Mouse (Mus musculus) kidney, postnatal 25 days (tissue): Measurements from ENCODE around the gene Kmt5b.

Experiments used
- DNase-seq, 2 experiments: peaks; one replicate each; pipeline ENCODE4 v3.0.0; 2021; ENCODE audit warnings: mixed read lengths in 2 of 2

Gene Kmt5b

GRCm38 (mm10) chr19:3768697-3769383, 1.6 kb downstream of the Kmt5b start:
- DNase-seq: peak; percentile 90 to 97

GRCm38 (mm10) chr19:3769533-3769932, 2.3 kb downstream of the Kmt5b start:
- no peak for DNase-seq

- DNase-seq: peak in 1 of 2 experiments; percentile 18
Observed at GRCm38 (mm10) chr19:3774159-3774558, 6.9 kb downstream of the Kmt5b start.

- DNase-seq: no peak
Observed at GRCm38 (mm10) chr19:3778713-3779112, 11.5 kb downstream of the Kmt5b start.

GRCm38 (mm10) chr19:3790077-3790476, 22.9 kb downstream of the Kmt5b start:
- DNase-seq: no peak

- DNase-seq: no peak
Observed at GRCm38 (mm10) chr19:3805526-3805925, 38.3 kb downstream of the Kmt5b start.

GRCm38 (mm10) chr19:3810536-3811233, 43.5 kb downstream of the Kmt5b start:
- DNase-seq: peak; percentile 24 to 57

- DNase-seq: peak; percentile 72 to 75
Observed at GRCm38 (mm10) chr19:3814461-3814860, 47.2 kb downstream of the Kmt5b start.

GRCm38 (mm10) chr19:3815824-3816223, 48.6 kb downstream of the Kmt5b start:
- no peak for DNase-seq

- no peak for DNase-seq
Observed at GRCm38 (mm10) chr19:3819080-3819479, 51.9 kb downstream of the Kmt5b start.

- DNase-seq: no peak
Observed at GRCm38 (mm10) chr19:3819899-3820444, 52.8 kb downstream of the Kmt5b start.

GRCm38 (mm10) chr19:3825044-3825443, 57.8 kb downstream of the Kmt5b start:
- DNase-seq: no peak

- DNase-seq: no peak
Observed at GRCm38 (mm10) chr19:3829863-3830262, 62.6 kb downstream of the Kmt5b start.

- peak; percentile 57 to 77 for DNase-seq
Observed at GRCm38 (mm10) chr19:3831716-3832115, 64.5 kb downstream of the Kmt5b start.

- peak; percentile 89 to 95 for DNase-seq
Observed at GRCm38 (mm10) chr19:3832851-3833353, 65.7 kb downstream of the Kmt5b start.

GRCm38 (mm10) chr19:3834301-3834700, 67.1 kb downstream of the Kmt5b start:
- DNase-seq: peak in 1 of 2 experiments; percentile 57

- no peak for DNase-seq
Observed at GRCm38 (mm10) chr19:3836791-3837190, 69.6 kb downstream of the Kmt5b start.

- no peak for DNase-seq
Observed at GRCm38 (mm10) chr19:3838931-3839330, 71.7 kb downstream of the Kmt5b start.

GRCm38 (mm10) chr19:3839686-3840085, 72.5 kb downstream of the Kmt5b start:
- no peak for DNase-seq

GRCm38 (mm10) chr19:3840214-3840651, 73.0 kb downstream of the Kmt5b start:
- DNase-seq: no peak

- no peak for DNase-seq
Observed at GRCm38 (mm10) chr19:3840685-3841084, 73.5 kb downstream of the Kmt5b start.

GRCm38 (mm10) chr19:3842359-3843148, 75.3 kb downstream of the Kmt5b start:
- peak; percentile 59 to 87 for DNase-seq

GRCm38 (mm10) chr19:3843629-3844028, 76.4 kb downstream of the Kmt5b start:
- DNase-seq: no peak
